ENCODE assay signal across 22 mouse cellular contexts in genomic region chr11:31848725-31849124, GRCm38 (mm10). TPM values are rescaled to one million over a fixed set of nuclear protein-coding genes. Genes with fewer than 3 reads are reported as not detected.
DNase-seq lines count a peak whose midpoint lies in the region; ATAC-seq and TF ChIP-seq lines count a peak whose summit lies in the region.
"Had no signal": no experiment of that assay in that cellular context is flagged by ENCODE, and none has a peak within 500 bp of the region (broad histone marks: within the 10 kb centered on the region; RNA-seq: fewer than 3 reads in every experiment).

No protein-coding gene starts in this region.

- no peaks in the 10 kb centered on the region for H3K27me3 ChIP-seq in liver, embryonic 13.5 days
- H3K27me3 ChIP-seq in liver, postnatal 0 days (ENCODE audit: insufficient read depth, low read length), result no peaks in the 10 kb centered on the region
- H3K27me3 ChIP-seq: embryonic facial prominence, embryonic 12.5 days; embryonic facial prominence, embryonic 15.5 days; forebrain, embryonic 12.5 days; heart, embryonic 12.5 days; heart, embryonic 15.5 days had no signal

- H3K27ac ChIP-seq in liver, embryonic 13.5 days, result peak overlapping the region; percentile 16; the same call in 1 of the 2 replicates
- H3K27ac ChIP-seq in liver, postnatal 0 days (ENCODE audit: low read depth), result no peak overlapping the region
- H3K27ac ChIP-seq: embryonic facial prominence, embryonic 12.5 days; embryonic facial prominence, embryonic 15.5 days; heart, embryonic 15.5 days had no signal

- no peaks in the 10 kb centered on the region for H3K36me3 ChIP-seq in liver, embryonic 13.5 days
- H3K36me3 ChIP-seq in liver, postnatal 0 days (replicated peaks; ENCODE audit: insufficient read depth, low read length), result no peaks in the 10 kb centered on the region
- H3K36me3 ChIP-seq: embryonic facial prominence, embryonic 12.5 days; embryonic facial prominence, embryonic 15.5 days; forebrain, embryonic 12.5 days; heart, embryonic 12.5 days; heart, embryonic 15.5 days had no signal

- TF ChIP-seq CTCF in liver, postnatal 0 days (IDR thresholded peaks at IDR 0.05; ENCODE audit: low read depth), result no peak

- peak; percentile 43 for DNase-seq in heart, adult 11 months
- no peak for DNase-seq in heart, adult 8-10 months (ENCODE audit: low spot score)
- no peak for DNase-seq in liver, embryonic 13.5 days
- DNase-seq in liver, postnatal 0 days, result no peak
- peak; percentile 51 for DNase-seq in brain, adult 2 months (ENCODE audit: low read depth, low spot score)
- DNase-seq: adrenal gland, adult 2 months; adrenal gland, postnatal 14 days; cerebellum, adult 9-10 months; cerebellum, postnatal 14 days; gastrocnemius, postnatal 10 days; gastrocnemius, postnatal 36 days; heart, postnatal 10 days; heart, postnatal 36 days had no signal

- 75% methylated on average over 4 of the region's 4 CpGs for WGBS in liver, embryonic 13.5 days (ENCODE audit: insufficient replicate concordance)
- 85% methylated on average over 4 of the region's 4 CpGs for WGBS in liver, postnatal 0 days (ENCODE audit: insufficient replicate concordance)

- no peak overlapping the region for H3K4me3 ChIP-seq in liver, embryonic 13.5 days (replicated peaks)
- no peak overlapping the region for H3K4me3 ChIP-seq in liver, postnatal 0 days (ENCODE audit: low read depth, low read length)
- H3K4me3 ChIP-seq: embryonic facial prominence, embryonic 12.5 days; embryonic facial prominence, embryonic 15.5 days; forebrain, embryonic 12.5 days; heart, embryonic 12.5 days; heart, embryonic 15.5 days had no signal

- no peaks in the 10 kb centered on the region for H3K9me3 ChIP-seq in liver, embryonic 13.5 days (replicated peaks)
- H3K9me3 ChIP-seq in liver, postnatal 0 days (ENCODE audit: low read length), result no peaks in the 10 kb centered on the region
- H3K9me3 ChIP-seq: embryonic facial prominence, embryonic 12.5 days; embryonic facial prominence, embryonic 15.5 days; forebrain, embryonic 12.5 days; heart, embryonic 12.5 days; heart, embryonic 15.5 days had no signal

- H3K4me2 ChIP-seq in liver, embryonic 13.5 days, result no peak overlapping the region
- no peak overlapping the region for H3K4me2 ChIP-seq in liver, postnatal 0 days (ENCODE audit: low read depth, low read length)
- H3K4me2 ChIP-seq: embryonic facial prominence, embryonic 12.5 days; embryonic facial prominence, embryonic 15.5 days; forebrain, embryonic 12.5 days; heart, embryonic 12.5 days; heart, embryonic 15.5 days; hindbrain, embryonic 14.5 days had no signal

- no peak overlapping the region for H3K9ac ChIP-seq in liver, embryonic 13.5 days
- H3K9ac ChIP-seq in liver, postnatal 0 days (replicated peaks), result no peak overlapping the region; the same call in 1 of the 2 replicates
- H3K9ac ChIP-seq: embryonic facial prominence, embryonic 12.5 days; embryonic facial prominence, embryonic 15.5 days; forebrain, embryonic 12.5 days; heart, embryonic 12.5 days; heart, embryonic 15.5 days; hindbrain, embryonic 14.5 days had no signal

- no peak for TF ChIP-seq EP300 in liver, postnatal 0 days (IDR thresholded peaks at IDR 0.05; ENCODE audit: low read depth)

- ATAC-seq in liver, embryonic 13.5 days (ENCODE audit: low read depth), result no peak
- no peak for ATAC-seq in liver, postnatal 0 days
- ATAC-seq in monocyte, adult 5-6 weeks (replicated peaks; ENCODE audit: insufficient number of reproducible peaks, low FRiP score, low TSS enrichment, poor library complexity, severe bottlenecking), result no peak
- ATAC-seq: CD4-positive, CD25-positive, alpha-beta regulatory T cell, adult 4 months; forebrain, embryonic 16.5 days had no signal

- peaks cover 59% of the 10 kb centered on the region for H3K4me1 ChIP-seq in liver, embryonic 13.5 days (replicated peaks)
- H3K4me1 ChIP-seq in liver, postnatal 0 days (ENCODE audit: insufficient read depth), result peaks cover 42% of the 10 kb centered on the region

RNA-seq across cellular contexts. Expression of gene Cpeb4, which starts 23.3 kb away (rescaled TPM):
- 100 to 1,000 TPM in 1 of 4 experiments, 10 to 100 TPM in 3; 71.7 to 102 (median 85.1) TPM for total RNA-seq in heart, adult 8-10 months (2022)
- 14.3 and 21.6 TPM in 2 replicates for polyA plus RNA-seq in liver, embryonic 13.5 days (2015; fragmentation: Nextera tagmentation; extraction: Ambion mirVana)
- polyA plus RNA-seq in liver, postnatal 0 days (2015; fragmentation: Nextera tagmentation; extraction: Ambion mirVana), result 7.0 and 10.0 TPM in 2 replicates
- 31.9 to 45.7 TPM (median 34.4 TPM) in 3 replicates for total RNA-seq in monocyte, adult 5-6 weeks (2017)

Comparison
In these comparisons a context has a peak if more than half of its experiments do, and no peak if none do; other contexts are left out.
1. DNase-seq: peak in heart, adult 11 months (single experiment) and brain, adult 2 months (single experiment); none in heart, adult 8-10 months (single experiment), liver, embryonic 13.5 days (single experiment) and liver, postnatal 0 days (single experiment).